Mouse (Mus musculus) layer of hippocampus, postnatal 36 days (tissue): Measurements from ENCODE around the gene Fyn. TPM values are rescaled to one million over a fixed set of nuclear protein-coding genes. Genes with fewer than 3 reads are reported as not detected.

Source experiments
- DNase-seq, 2 experiments: peaks; one replicate each; pipeline ENCODE4 v3.0.0; 2022
- total RNA-seq, 2 experiments: library from RNA; stranded (reverse); gene quantifications; 2 replicates each; pipeline ENCODE4 v1.2.3; 2021

Gene Fyn
- total RNA-seq, 2 experiments from 2014 or later = 137 to 141 TPM

DNA sequence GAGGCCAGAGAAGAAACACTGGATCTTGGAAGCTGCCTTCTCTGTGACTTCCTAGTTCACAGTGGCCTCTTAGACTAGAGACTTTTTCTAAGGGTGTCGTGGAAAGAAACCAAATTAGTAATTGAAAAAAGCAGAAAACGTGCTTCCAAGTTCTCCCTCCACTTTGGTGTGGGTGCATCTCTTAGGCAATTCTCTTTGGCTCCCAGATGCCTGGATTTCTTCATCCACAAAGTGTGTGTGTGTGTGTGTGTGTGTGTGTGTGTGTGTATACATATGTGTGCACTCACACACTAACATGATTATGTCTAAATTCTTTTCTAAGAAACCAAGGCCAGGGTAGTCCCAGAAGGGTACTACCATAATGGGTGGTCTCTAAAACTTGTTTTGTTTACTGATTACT is 245.3 kb downstream of the Fyn start:
- no peak for DNase-seq

DNA sequence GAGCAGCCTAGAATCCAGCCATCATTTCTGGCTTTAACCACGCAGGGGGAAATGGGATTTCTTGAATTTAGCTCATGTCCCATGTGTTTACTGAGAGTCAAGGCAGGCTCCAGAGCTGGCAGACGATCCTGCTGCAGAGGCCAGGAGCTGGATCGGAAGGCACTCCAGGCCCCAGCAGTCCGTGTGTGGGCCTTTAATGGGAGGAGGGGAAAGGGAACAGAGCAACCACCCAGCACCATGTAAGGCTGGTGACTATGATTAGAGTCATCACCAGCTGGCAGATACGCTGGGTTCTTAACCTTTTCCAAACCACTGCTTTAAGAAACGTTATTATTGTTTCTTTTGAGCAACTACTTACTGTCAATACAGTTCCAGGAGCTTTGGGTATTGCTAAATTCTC is 246.0 kb downstream of the Fyn start:
- no peak for DNase-seq

Other genes with a start within 250 kb of the Fyn start
- 10 to 100 TPM; 12.3 to 13.0 TPM for gene Fam229b, start 234.9 kb upstream of the Fyn start, total RNA-seq
- gene Tube1, start 234.9 kb upstream of the Fyn start, total RNA-seq = 1 to 10 TPM; 2.8 TPM
- under 1 TPM in 1 of 2 experiments, not detected in 1; 0.28 TPM for gene Ccn6, start 205.1 kb upstream of the Fyn start, total RNA-seq
- gene Traf3ip2, start 244.1 kb downstream of the Fyn start, total RNA-seq = 1 to 10 TPM; 2.1 to 2.5 TPM